Mouse (Mus musculus) erythroblast, embryonic 14.5 days (primary cell): ENCODE data around the gene Haus4.

Experiments used
- GATA1 ChIP-seq: IDR thresholded peaks from 2 replicates; pipeline ENCODE4 v1.6.1; 2012; ENCODE audit warnings: low read length, inconsistent platforms, mixed read lengths
- TAL1 ChIP-seq: IDR thresholded peaks from 3 replicates; pipeline ENCODE4 v1.6.1; 2012; ENCODE audit warnings: low read length, inconsistent platforms, mixed read lengths

GRCm38 (mm10) chr14:54577089-54577982 lies 22.9 kb upstream of the Haus4 start, which contains the start of gene Ajuba:
- TF ChIP-seq GATA1 (no peak), TAL1 (no peak)
